Mouse (Mus musculus) embryonic facial prominence, embryonic 11.5 days (tissue): Measurements from ENCODE around the gene Clec2e. TPM values are rescaled to one million over a fixed set of nuclear protein-coding genes. Genes with fewer than 3 reads are reported as not detected.
"Not testable (repeated sequence)": the region's sequence is repeated elsewhere in the genome, so short reads cannot be mapped to it uniquely, and the experiment has no call there.

Experiments used
- ATAC-seq: fragments of 200-750 bp; cut with Nextera tagmentation; replicated peaks from 2 replicates; pipeline ENCODE4 v1.8.0; 2017; ENCODE audit warnings: low read depth; ENCODE audit not compliant: insufficient number of reproducible peaks, low FRiP score, low TSS enrichment
- DNase-seq: peaks from one replicate; pipeline ENCODE4 v3.0.0-alpha.2; 2015; ENCODE audit warnings: low spot score
- H3K27ac ChIP-seq: fragments of 300-500 bp; sonication (generic); replicated peaks from 2 replicates; pipeline ENCODE4 v1.5.1; 2014; ENCODE audit warnings: mild to moderate bottlenecking, low read depth, low read length, control low read depth
- H3K27me3 ChIP-seq: fragments of 300-500 bp; sonication (generic); 2 replicates; pipeline ENCODE4 v1.6.1; 2014; ENCODE audit warnings: mild to moderate bottlenecking, low read length, moderate library complexity, mixed read lengths; ENCODE audit not compliant: control insufficient read depth, insufficient read depth
- H3K36me3 ChIP-seq: fragments of 300-500 bp; sonication (generic); replicated peaks from 2 replicates; pipeline ENCODE4 v1.6.1; 2014; ENCODE audit warnings: low read depth, mild to moderate bottlenecking, low read length, moderate library complexity, mixed read lengths; ENCODE audit not compliant: control insufficient read depth, insufficient read depth
- H3K4me1 ChIP-seq: fragments of 300-500 bp; sonication (generic); 2 replicates; pipeline ENCODE4 v1.6.1; 2014; ENCODE audit warnings: low read length, mixed read lengths; ENCODE audit not compliant: control insufficient read depth, insufficient read depth
- H3K4me2 ChIP-seq: fragments of 300-500 bp; sonication (generic); 2 replicates; pipeline ENCODE4 v1.6.1; 2014; ENCODE audit warnings: low read depth, mild to moderate bottlenecking, control low read depth, low read length, moderate library complexity
- H3K4me3 ChIP-seq: fragments of 300-500 bp; sonication (generic); 2 replicates; pipeline ENCODE4 v1.5.1; 2014; ENCODE audit warnings: low read depth, low read length, control low read depth
- H3K9ac ChIP-seq: fragments of 300-500 bp; sonication (generic); replicated peaks from 2 replicates; pipeline ENCODE4 v1.6.1; 2014; ENCODE audit warnings: mild to moderate bottlenecking, control low read depth, low read length
- H3K9me3 ChIP-seq: fragments of 300-500 bp; sonication (generic); replicated peaks from 2 replicates; pipeline ENCODE4 v1.6.1; 2016; ENCODE audit warnings: mild to moderate bottlenecking, low read length, inconsistent platforms, mixed read lengths; ENCODE audit not compliant: control insufficient read depth
- WGBS: fragments of 180-500 bp; shearing (Covaris S2); extraction: QIAGEN DNeasy Blood & Tissue Kit; methylation state at CpG from one replicate; pipeline ENCODE4 v1.1.7; 2014; 5-methylcytosine and 5-hydroxymethylcytosine counted together
- polyA plus RNA-seq: library from polyadenylated mRNA; unstranded; fragments of >200 nt; fragmentation: Nextera tagmentation; extraction: Ambion mirVana; gene quantifications from 2 replicates; pipeline ENCODE4 v1.2.1, GENCODE M21; 2014

Clec2e gene
- polyA plus RNA-seq: not detected in 2 replicates

GRCm38 (mm10) chr6:129100794-129101193 is at the start of gene Clec2e:
Gene Clec2e, minus strand, starts transcription at chr6:129100913.
- H3K9ac ChIP-seq, H3K4me1 ChIP-seq, H3K4me2 ChIP-seq, H3K4me3 ChIP-seq, H3K27ac ChIP-seq, H3K36me3 ChIP-seq, H3K27me3 ChIP-seq, H3K9me3 ChIP-seq, DNase-seq, ATAC-seq: not testable (repeated sequence)
- WGBS: 70% methylated on average over 1 of the region's 1 CpGs

DNA sequence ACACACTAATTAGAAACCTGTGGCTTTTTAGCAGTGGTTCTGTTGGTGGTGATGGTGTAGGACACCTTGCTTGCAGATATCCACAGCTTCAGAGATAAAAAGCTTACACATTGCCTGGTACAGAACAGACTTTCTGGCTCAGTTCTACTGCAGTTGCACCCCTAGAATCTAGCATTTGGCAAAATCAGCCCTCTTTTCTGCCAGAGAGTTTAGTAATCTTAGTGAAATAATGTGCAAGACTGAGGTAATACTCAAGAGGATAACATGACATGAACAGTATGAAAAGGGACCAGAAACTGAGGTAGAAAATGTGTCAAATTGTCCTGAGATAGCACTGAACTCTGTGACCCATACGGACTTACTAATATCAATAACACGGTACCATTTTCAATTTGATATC is 46.1 kb upstream of the Clec2e start:
- no peak for ATAC-seq
- no peak overlapping the region for H3K4me2 ChIP-seq
- H3K36me3 ChIP-seq: no peaks in the 10 kb centered on the region

DNA sequence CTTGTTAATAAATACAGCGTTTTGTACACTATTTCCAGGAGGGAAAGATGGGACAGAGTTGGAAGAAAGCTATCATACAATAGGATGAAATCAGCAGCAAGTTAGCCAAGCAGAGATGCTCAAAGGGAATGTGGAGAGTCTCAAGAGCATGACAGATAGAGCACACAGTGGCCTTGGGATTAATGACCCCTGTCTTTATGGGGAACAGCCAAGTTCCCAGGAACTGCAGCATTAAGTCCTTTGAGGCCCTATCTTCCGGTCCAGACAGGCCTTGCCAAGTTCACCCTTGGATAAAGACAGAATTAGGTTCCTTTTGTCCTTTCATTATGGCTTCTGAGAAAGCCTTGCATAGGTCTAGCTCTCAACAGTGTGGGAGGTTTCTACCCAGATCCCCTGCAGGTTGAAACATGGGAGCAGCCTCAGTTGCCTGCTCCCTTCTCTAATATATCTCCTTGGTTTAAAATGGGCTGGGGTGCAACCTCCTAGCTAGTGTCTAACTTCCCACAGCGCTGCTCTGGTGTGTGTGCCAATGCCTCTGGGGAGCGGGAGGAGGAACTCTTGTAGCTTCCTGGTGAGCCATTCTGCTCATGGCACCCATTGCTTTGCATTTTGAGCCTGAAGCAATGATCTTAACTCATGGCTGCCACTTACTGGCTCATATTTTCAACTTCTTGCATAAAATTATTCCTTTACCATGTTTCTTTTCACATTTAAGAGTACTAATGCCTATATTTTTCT is 32.1 kb upstream of the Clec2e start:
- 79% methylated on average over 4 of the region's 4 CpGs for WGBS
- H3K27me3 ChIP-seq: no peaks in the 10 kb centered on the region
- no peak for DNase-seq
- no peaks in the 10 kb centered on the region for H3K9me3 ChIP-seq
- H3K9ac ChIP-seq: no peak overlapping the region
- no peak overlapping the region for H3K27ac ChIP-seq
- H3K4me3 ChIP-seq: no peak overlapping the region
- H3K4me1 ChIP-seq: no peaks in the 10 kb centered on the region
- H3K4me2 ChIP-seq: no peak overlapping the region
- no peaks in the 10 kb centered on the region for H3K36me3 ChIP-seq
- ATAC-seq: no peak

More for the DNA sequence above, 46.1 kb upstream of the Clec2e start:
- no peak overlapping the region for H3K9ac ChIP-seq
- H3K27me3 ChIP-seq: no peaks in the 10 kb centered on the region
- no peaks in the 10 kb centered on the region for H3K4me1 ChIP-seq
- WGBS: 90% methylated on average over 2 of the region's 2 CpGs
- H3K4me3 ChIP-seq: no peak overlapping the region
- no peaks in the 10 kb centered on the region for H3K9me3 ChIP-seq
- DNase-seq: no peak
- no peak overlapping the region for H3K27ac ChIP-seq

DNA sequence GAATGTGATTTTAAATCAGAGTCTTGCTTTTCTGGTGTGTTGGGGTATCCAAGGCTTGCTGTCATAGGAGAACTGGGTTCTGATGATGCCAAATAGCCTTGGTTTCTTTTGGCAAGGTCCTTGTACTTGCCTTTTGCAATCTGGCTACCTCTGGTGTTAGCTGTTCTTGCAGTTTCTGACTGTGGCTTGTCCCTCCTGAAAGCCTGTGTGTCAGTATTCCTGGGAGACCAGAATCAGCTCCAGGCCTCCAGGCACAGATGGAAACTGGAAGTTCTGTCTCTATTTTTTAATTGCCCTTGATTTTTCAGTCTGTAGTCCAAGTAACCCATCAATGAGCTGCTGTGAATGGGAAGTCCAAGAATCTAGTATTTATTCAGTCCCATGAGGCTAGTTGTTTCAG is 26.1 kb upstream of the Clec2e start:
- Histone ChIP-seq H3K4me1 (no peaks in the 10 kb centered on the region), H3K27ac (no peak overlapping the region)

DNA sequence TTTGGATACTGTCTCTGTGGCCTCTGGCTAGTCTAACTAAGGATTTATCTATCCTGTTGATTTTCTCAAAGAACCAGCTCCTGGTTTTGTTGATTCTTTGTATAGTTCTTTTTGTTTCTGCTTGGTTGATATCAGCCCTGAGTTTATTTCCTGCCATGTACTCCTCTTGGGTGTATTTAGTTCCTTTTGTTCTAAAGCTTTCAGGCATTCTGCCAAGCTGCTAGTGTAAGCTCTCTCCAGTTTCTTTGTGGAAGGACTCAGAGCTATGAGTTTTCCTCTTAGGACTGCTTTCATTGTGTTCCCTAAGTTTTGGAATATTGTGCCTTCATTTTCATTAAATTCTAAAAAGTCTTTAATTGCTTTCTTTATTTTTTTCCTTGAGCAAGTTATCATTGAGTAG is 23.8 kb upstream of the Clec2e start:
- DNase-seq, ATAC-seq, H3K36me3 ChIP-seq, H3K27me3 ChIP-seq, H3K4me2 ChIP-seq, H3K9ac ChIP-seq, H3K4me1 ChIP-seq, H3K27ac ChIP-seq, H3K4me3 ChIP-seq, H3K9me3 ChIP-seq: not testable (repeated sequence)

More for the DNA sequence above, 26.1 kb upstream of the Clec2e start:
- Histone ChIP-seq H3K4me2 (no peak overlapping the region), H3K36me3 (no peaks in the 10 kb centered on the region), H3K27me3 (no peaks in the 10 kb centered on the region), H3K4me3 (no peak overlapping the region), H3K9me3 (no peaks in the 10 kb centered on the region), H3K9ac (no peak overlapping the region)
- no peak for ATAC-seq
- DNase-seq: no peak

- DNase-seq (no peak), ATAC-seq (no peak)
- Histone ChIP-seq H3K4me3 (no peak overlapping the region), H3K4me2 (no peak overlapping the region), H3K9me3 (no peaks in the 10 kb centered on the region), H3K36me3 (no peaks in the 10 kb centered on the region), H3K27ac (no peak overlapping the region), H3K9ac (no peak overlapping the region), H3K27me3 (no peaks in the 10 kb centered on the region), H3K4me1 (no peaks in the 10 kb centered on the region)
- WGBS: 89% methylated on average over 3 of the region's 3 CpGs
Observed at GRCm38 (mm10) chr6:129116223-129116622, 15.5 kb upstream of the Clec2e start.

GRCm38 (mm10) chr6:129114237-129114636 is 13.5 kb upstream of the Clec2e start:
- 91% methylated on average over 3 of the region's 3 CpGs for WGBS
- H3K4me2 ChIP-seq, H3K9ac ChIP-seq, H3K4me3 ChIP-seq, DNase-seq, H3K36me3 ChIP-seq, H3K27me3 ChIP-seq, H3K9me3 ChIP-seq, ATAC-seq, H3K4me1 ChIP-seq, H3K27ac ChIP-seq: not testable (repeated sequence)

DNA sequence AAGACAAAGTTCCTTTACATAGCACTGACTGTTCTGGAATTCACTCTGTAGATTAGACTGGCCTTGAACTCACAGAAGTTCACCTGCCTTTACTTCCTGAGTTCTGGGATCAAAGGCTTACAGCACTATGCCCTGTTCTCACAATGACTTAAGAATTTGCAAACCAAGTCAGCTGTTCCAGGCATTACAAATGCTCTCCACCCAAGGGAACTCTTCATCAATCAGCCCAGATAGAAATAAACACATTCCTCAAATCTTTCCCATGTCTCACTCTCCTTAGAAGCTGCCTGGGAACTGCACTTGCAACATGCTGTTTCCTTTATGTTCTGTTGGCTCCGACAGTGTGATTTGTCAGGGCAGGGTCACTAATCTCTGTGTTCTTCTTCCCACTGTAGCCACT is 13.1 kb upstream of the Clec2e start:
- 64% methylated on average over 1 of the region's 1 CpGs for WGBS

More for the DNA sequence above, 13.1 kb upstream of the Clec2e start:
- DNase-seq (no peak), ATAC-seq (no peak)
- Histone ChIP-seq H3K9me3 (no peaks in the 10 kb centered on the region), H3K9ac (no peak overlapping the region), H3K27me3 (no peaks in the 10 kb centered on the region), H3K4me3 (no peak overlapping the region), H3K27ac (no peak overlapping the region), H3K4me1 (no peaks in the 10 kb centered on the region), H3K4me2 (no peak overlapping the region), H3K36me3 (no peaks in the 10 kb centered on the region)
